Mouse (Mus musculus) 3T3-L1 (cell line): ENCODE results near the gene Patz1.

Source experiments
- DNase-seq: peaks from one replicate; pipeline ENCODE4 v3.0.0-alpha.2; 2015; ENCODE audit warnings: low read depth, low spot score

Gene Patz1

GRCm38 (mm10) chr11:3352990-3353585, 64.4 kb downstream of the Patz1 start:
- peak; percentile 45 for DNase-seq
